Mouse (Mus musculus) MEL (cell line): ENCODE data around the gene Plekhf1. TPM values are rescaled to one million over a fixed set of nuclear protein-coding genes. Genes with fewer than 3 reads are reported as not detected.

ENCODE experiments used
- DNase-seq: peaks from one replicate; pipeline ENCODE4 v3.0.0; 2011; ENCODE audit warnings: low read depth, low spot score
- H3K27ac ChIP-seq: 2 replicates; pipeline ENCODE4 v1.5.1; 2012; ENCODE audit warnings: low read depth, mild to moderate bottlenecking, control low read depth, low read length, moderate library complexity; ENCODE audit not compliant: control insufficient read depth
- H3K27me3 ChIP-seq, 2 experiments: fragments of 150-350 bp in 1 of 2; sonication (generic) in 1 of 2; 2 replicates each; pipeline ENCODE4 v1.6.1; 2012; ENCODE audit warnings: low read length in 2 of 2, mild to moderate bottlenecking in 2 of 2, improper control_type of control experiment in 1 of 2, moderate library complexity in 1 of 2; ENCODE audit not compliant: insufficient read depth in 2 of 2, control insufficient read depth in 1 of 2
- H3K36me3 ChIP-seq, 2 experiments: 2 replicates each; pipeline ENCODE4 v1.6.1; 2012 to 2014; ENCODE audit warnings: low read length in 2 of 2, improper control_type of control experiment in 1 of 2, inconsistent platforms in 1 of 2, mild to moderate bottlenecking in 1 of 2; ENCODE audit not compliant: insufficient read depth in 2 of 2, control insufficient read depth in 1 of 2
- H3K4me1 ChIP-seq, 2 experiments: fragments of 150-350 bp in 1 of 2; sonication (generic) in 1 of 2; 2 replicates each; pipeline ENCODE4 v1.6.1; 2012; ENCODE audit warnings: low read length in 2 of 2, improper control_type of control experiment in 1 of 2, mild to moderate bottlenecking in 1 of 2; ENCODE audit not compliant: insufficient read depth in 2 of 2, control insufficient read depth in 1 of 2
- H3K4me3 ChIP-seq, 2 experiments: fragments of 150-350 bp in 1 of 2; sonication (generic) in 1 of 2; 2 replicates each; pipeline ENCODE4 v1.5.1; 2012; ENCODE audit warnings: low read depth in 2 of 2, low read length in 2 of 2, mild to moderate bottlenecking in 2 of 2, moderate library complexity in 2 of 2, control low read depth in 1 of 2, improper control_type of control experiment in 1 of 2; ENCODE audit not compliant: control insufficient read depth in 1 of 2, insufficient read depth in 1 of 2
- H3K79me2 ChIP-seq: 2 replicates; pipeline ENCODE4 v1.6.1; 2012; ENCODE audit warnings: mild to moderate bottlenecking, low read length, moderate library complexity; ENCODE audit not compliant: control insufficient read depth, poor library complexity, insufficient read depth
- H3K9ac ChIP-seq: 2 replicates; pipeline ENCODE4 v1.6.1; 2012; ENCODE audit warnings: low read depth, mild to moderate bottlenecking, control low read depth, low read length, moderate library complexity; ENCODE audit not compliant: control insufficient read depth, poor library complexity, severe bottlenecking
- H3K9me3 ChIP-seq: fragments of 150-350 bp; sonication (generic); replicated peaks from 2 replicates; pipeline ENCODE4 v1.6.1; 2012; ENCODE audit warnings: mild to moderate bottlenecking, low read length, improper control_type of control experiment, moderate library complexity; ENCODE audit not compliant: insufficient read depth
- CTCF ChIP-seq, 3 experiments: IDR thresholded peaks in 2 of 3; conservative IDR thresholded peaks in 1 of 3; 2 replicates each; pipeline ENCODE4 v1.5.1; 2011 to 2012; ENCODE audit warnings: low read length in 3 of 3, low read depth in 2 of 3, mild to moderate bottlenecking in 2 of 3, improper control_type of control experiment in 1 of 3, inconsistent platforms in 1 of 3, mixed read lengths in 1 of 3, moderate library complexity in 1 of 3; ENCODE audit not compliant: control insufficient read depth in 1 of 3, insufficient read depth in 1 of 3, poor library complexity in 1 of 3, severe bottlenecking in 1 of 3
- ELF1 ChIP-seq: IDR thresholded peaks from 2 replicates; pipeline ENCODE4 v1.6.1; 2014; ENCODE audit warnings: low read depth, mild to moderate bottlenecking, inconsistent platforms, low read length, improper control_type of control experiment, moderate library complexity
- EP300 ChIP-seq, 2 experiments: IDR thresholded peaks; 2 replicates each; pipeline ENCODE4 v1.6.1; 2011; ENCODE audit warnings: improper control_type of control experiment in 2 of 2, low read length in 2 of 2, low read depth in 1 of 2, mild to moderate bottlenecking in 1 of 2
- KAT2A ChIP-seq: conservative IDR thresholded peaks from 2 replicates; pipeline ENCODE4 v1.6.1; 2012; ENCODE audit warnings: low read depth, low read length, improper control_type of control experiment, inconsistent platforms
- MAX ChIP-seq: IDR thresholded peaks from 2 replicates; pipeline ENCODE4 v1.6.1; 2011; ENCODE audit warnings: low read length, improper control_type of control experiment
- MAZ ChIP-seq: IDR thresholded peaks from 2 replicates; pipeline ENCODE4 v1.6.1; 2012; ENCODE audit warnings: low read depth, mild to moderate bottlenecking, inconsistent platforms, low read length, improper control_type of control experiment
- MEF2A ChIP-seq: IDR thresholded peaks from 2 replicates; pipeline ENCODE4 v1.6.1; 2014; ENCODE audit warnings: low read depth, mild to moderate bottlenecking, inconsistent platforms, low read length, improper control_type of control experiment; ENCODE audit not compliant: poor library complexity, insufficient replicate concordance, severe bottlenecking; ENCODE audit errors: extremely low read depth
- MYB ChIP-seq: IDR thresholded peaks from 2 replicates; pipeline ENCODE4 v1.6.1; 2011; ENCODE audit warnings: mild to moderate bottlenecking, low read depth, low read length, improper control_type of control experiment
- POLR2AphosphoS2 ChIP-seq: IDR thresholded peaks from 2 replicates; pipeline ENCODE4 v1.6.1; 2011; ENCODE audit warnings: low read length, improper control_type of control experiment
- POLR2AphosphoS5 ChIP-seq: IDR thresholded peaks from 2 replicates; pipeline ENCODE4 v1.6.1; 2012; ENCODE audit warnings: low read depth, borderline replicate concordance, mild to moderate bottlenecking, inconsistent platforms, low read length, moderate library complexity, mixed read lengths
- TAL1 ChIP-seq: IDR thresholded peaks from 2 replicates; pipeline ENCODE4 v1.6.1; 2012; ENCODE audit warnings: mild to moderate bottlenecking, inconsistent platforms, low read length, moderate library complexity, mixed read lengths
- TCF12 ChIP-seq: IDR thresholded peaks from 2 replicates; pipeline ENCODE4 v1.6.1; 2014; ENCODE audit warnings: low read depth, mild to moderate bottlenecking, inconsistent platforms, low read length, improper control_type of control experiment, moderate library complexity
- USF1 ChIP-seq: IDR thresholded peaks from 2 replicates; pipeline ENCODE4 v1.6.1; 2014; ENCODE audit warnings: low read depth, mild to moderate bottlenecking, inconsistent platforms, low read length, improper control_type of control experiment, moderate library complexity
- USF2 ChIP-seq, 2 experiments: IDR thresholded peaks; 2 replicates each; pipeline ENCODE4 v1.6.1; 2011 to 2012; ENCODE audit warnings: improper control_type of control experiment in 2 of 2, low read length in 2 of 2, borderline replicate concordance in 1 of 2, inconsistent platforms in 1 of 2, low read depth in 1 of 2, mild to moderate bottlenecking in 1 of 2; ENCODE audit not compliant: insufficient read depth in 1 of 2
- ZKSCAN1 ChIP-seq: IDR thresholded peaks from 2 replicates; pipeline ENCODE4 v1.6.1; 2012; ENCODE audit warnings: low read depth, mild to moderate bottlenecking, inconsistent platforms, low read length, improper control_type of control experiment, moderate library complexity
- ZNF384 ChIP-seq: IDR thresholded peaks from 2 replicates; pipeline ENCODE4 v1.6.1; 2012; ENCODE audit warnings: low read depth, mild to moderate bottlenecking, inconsistent platforms, low read length, improper control_type of control experiment
- polyA plus RNA-seq, 2 experiments: library from polyadenylated mRNA; stranded (reverse) in 1 of 2; unstranded in 1 of 2; fragments of >175 nt in 1 of 2; fragments of >200 nt in 1 of 2; gene quantifications; 2 replicates each; pipeline versions ENCODE4 v1.2.1 to v1.2.4; 2012; ENCODE audit warnings: low replicate concordance in 2 of 2, low read depth in 1 of 2; ENCODE audit not compliant: insufficient read length in 2 of 2, insufficient read depth in 1 of 2, missing spikeins in 1 of 2
- total RNA-seq: library from RNA; depleted of rRNA; stranded (reverse); fragments of 300-350 nt; gene quantifications from 2 replicates; pipeline ENCODE4 v1.2.3, GENCODE M21; 2012

Gene Plekhf1
- total and polyA plus RNA-seq, 3 experiments: 0.89 to 1.7 TPM; not detected in 1

DNA sequence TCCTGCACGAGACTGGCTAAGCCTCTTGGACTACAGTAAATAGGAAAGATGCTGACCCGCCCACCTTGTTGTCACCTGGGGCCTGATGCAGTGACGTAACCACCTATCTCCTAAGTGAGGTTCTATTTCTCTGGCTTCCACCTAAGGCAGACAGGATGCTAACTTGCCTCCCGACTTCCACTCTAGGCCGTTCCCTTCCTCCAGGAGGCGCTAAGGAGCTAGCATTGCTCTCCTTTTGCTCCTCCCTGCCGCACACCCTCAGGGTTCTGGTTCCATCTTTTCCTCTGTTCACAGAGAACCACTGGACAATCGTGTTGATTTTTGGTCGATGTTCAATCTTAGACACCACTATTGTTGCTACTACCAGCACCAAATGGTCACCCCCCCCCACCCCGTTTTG lies 36.2 kb downstream of the Plekhf1 start:
- Histone ChIP-seq H3K4me3 (no peak overlapping the region), H3K9ac (no peak overlapping the region), H3K36me3 (no peaks in the 10 kb centered on the region), H3K4me1 (no peaks in the 10 kb centered on the region), H3K79me2 (no peaks in the 10 kb centered on the region), H3K27me3 (no peaks in the 10 kb centered on the region), H3K9me3 (no peaks in the 10 kb centered on the region), H3K27ac (no peak overlapping the region)
- TF ChIP-seq MYB (no peak), CTCF (IDR thresholded peaks at IDR 0.05 in 2 of 3, conservative IDR thresholded peaks at IDR 0.05 in 1 of 3; ENCODE audit: control insufficient read depth in 1 of 3, insufficient read depth in 1 of 3, low read depth in 2 of 3, low read length in 3 of 3, poor library complexity in 1 of 3, severe bottlenecking in 1 of 3) (peak; percentile 45 to 50 (median 49)), USF2 (IDR thresholded peaks at IDR 0.05; ENCODE audit: borderline replicate concordance in 1 of 2, insufficient read depth in 1 of 2, low read depth in 1 of 2, low read length in 2 of 2) (no peak)
- peak; percentile 44 for DNase-seq

GRCm38 (mm10) chr7:38191146-38191545 lies 36.7 kb downstream of the Plekhf1 start:
- H3K36me3 ChIP-seq: no peaks in the 10 kb centered on the region
- H3K9ac ChIP-seq: no peak overlapping the region
- no peaks in the 10 kb centered on the region for H3K27me3 ChIP-seq
- no peak overlapping the region for H3K27ac ChIP-seq
- no peaks in the 10 kb centered on the region for H3K79me2 ChIP-seq
- no peaks in the 10 kb centered on the region for H3K4me1 ChIP-seq
- H3K4me3 ChIP-seq: no peak overlapping the region
- DNase-seq: no peak
- no peaks in the 10 kb centered on the region for H3K9me3 ChIP-seq
- no peak for TF ChIP-seq ZKSCAN1
- TF ChIP-seq USF1: no peak
- no peak for TF ChIP-seq ELF1
- no peak for TF ChIP-seq ZNF384
- TF ChIP-seq MAX: no peak
- no peak for TF ChIP-seq MEF2A
- no peak for TF ChIP-seq EP300 (IDR thresholded peaks at IDR 0.05; ENCODE audit: low read depth in 1 of 2, low read length in 2 of 2)
- no peak for TF ChIP-seq POLR2AphosphoS2
- TF ChIP-seq USF2 (IDR thresholded peaks at IDR 0.05; ENCODE audit: borderline replicate concordance in 1 of 2, insufficient read depth in 1 of 2, low read depth in 1 of 2, low read length in 2 of 2): no peak
- no peak for TF ChIP-seq TAL1
- TF ChIP-seq MAZ: no peak
- TF ChIP-seq POLR2AphosphoS5: no peak
- no peak for TF ChIP-seq KAT2A
- TF ChIP-seq TCF12: no peak
